Mouse (Mus musculus): ENCODE data around the gene Trim8. TPM values are rescaled to one million over a fixed set of nuclear protein-coding genes. Genes with fewer than 3 reads are reported as not detected.
A peak's percentile ranks its signal among the peaks of the same experiment; 100 is the strongest.

Trim8 gene
- polyA plus RNA-seq, 1 experiment = 87.2 TPM

DNA sequence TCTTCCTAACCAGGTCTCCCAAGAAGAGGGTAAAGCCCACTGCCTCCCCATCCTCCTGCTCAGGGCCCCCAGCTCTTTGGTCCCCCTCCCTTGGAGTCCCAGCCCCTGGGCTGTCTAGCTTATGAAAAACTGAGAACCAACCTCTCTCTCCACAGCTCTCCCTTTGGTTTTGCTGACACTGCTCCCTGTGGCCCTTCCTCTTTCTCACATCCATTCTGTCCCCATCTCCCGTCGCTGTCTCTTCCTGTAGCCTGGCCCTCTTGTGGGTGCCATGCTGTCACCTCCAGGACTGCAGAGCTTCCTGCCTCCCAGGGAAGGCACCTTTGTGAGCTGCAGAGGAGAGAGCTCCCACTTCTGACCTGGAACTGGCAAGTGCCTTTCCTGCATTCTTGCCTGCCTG is 14.8 kb upstream of the Trim8 start:
- DNase-seq = no peak
- 32% methylated on average over 2 of the region's 2 CpGs for WGBS
- H3K4me3 ChIP-seq (replicated peaks; ENCODE audit: extremely low read depth, low read depth, low read length) = no peak overlapping the region
- H3K4me1 ChIP-seq (ENCODE audit: control insufficient read depth, insufficient read depth, low read length) = peaks cover 49% of the 10 kb centered on the region
- no peak for TF ChIP-seq CTCF (IDR thresholded peaks at IDR 0.05; ENCODE audit: insufficient read depth, low read length)
- TF ChIP-seq POLR2A (IDR thresholded peaks at IDR 0.05; ENCODE audit: borderline replicate concordance, extremely low read depth, low read depth, low read length) = no peak

DNA sequence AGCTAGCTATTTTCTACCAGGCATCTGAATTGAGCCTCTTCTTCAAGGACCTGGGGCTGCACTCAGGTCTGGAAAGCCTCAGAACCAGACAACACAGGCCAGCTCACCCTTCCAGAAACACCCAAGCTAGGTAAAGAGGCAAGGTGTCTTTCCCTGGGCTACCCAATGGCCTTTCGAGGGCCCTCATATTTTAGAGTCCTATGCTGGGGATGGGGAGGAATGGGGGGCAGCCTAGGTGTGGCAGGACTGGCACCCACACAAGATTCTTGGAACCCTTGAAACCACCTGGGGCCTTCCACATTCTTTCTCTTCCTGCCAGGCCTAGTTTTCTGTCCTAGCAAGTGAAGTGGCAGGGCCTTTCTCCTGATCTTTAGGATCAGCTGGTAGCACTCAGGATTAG is 12.1 kb upstream of the Trim8 start:
- peaks cover 25% of the 10 kb centered on the region for H3K4me1 ChIP-seq (ENCODE audit: control insufficient read depth, insufficient read depth, low read length)
- 78% methylated on average over 1 of the region's 1 CpGs for WGBS

DNA sequence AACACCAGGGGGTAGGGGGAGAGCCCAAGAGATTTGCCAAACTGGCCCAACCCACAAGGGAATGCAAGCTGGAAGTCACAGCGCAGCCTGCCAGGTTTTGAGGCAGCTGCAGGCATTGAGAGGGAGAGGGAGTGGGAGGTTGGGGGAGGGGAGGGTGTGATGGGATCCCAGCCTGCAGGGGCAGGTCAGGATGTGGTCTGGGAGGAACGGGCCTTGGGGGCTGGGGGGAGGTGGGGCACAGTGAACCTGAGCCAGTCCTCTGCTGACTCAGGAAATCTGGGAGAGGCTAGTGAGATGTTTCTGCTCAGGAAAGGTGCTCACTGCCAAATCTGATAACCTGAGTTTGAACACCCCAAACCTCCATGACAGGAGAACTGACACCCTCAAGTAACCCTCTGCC is 10.9 kb upstream of the Trim8 start:
- WGBS = 2% methylated on average over 2 of the region's 2 CpGs
- TF ChIP-seq CTCF (IDR thresholded peaks at IDR 0.05; ENCODE audit: insufficient read depth, low read length) (no peak), POLR2A (IDR thresholded peaks at IDR 0.05; ENCODE audit: borderline replicate concordance, extremely low read depth, low read depth, low read length) (no peak)
- no peak overlapping the region for H3K4me3 ChIP-seq (replicated peaks; ENCODE audit: extremely low read depth, low read depth, low read length)
- H3K4me1 ChIP-seq (ENCODE audit: control insufficient read depth, insufficient read depth, low read length) = peaks cover 14% of the 10 kb centered on the region
- no peak for DNase-seq

More for the DNA sequence above, 12.1 kb upstream of the Trim8 start:
- DNase-seq = no peak
- TF ChIP-seq POLR2A (IDR thresholded peaks at IDR 0.05; ENCODE audit: borderline replicate concordance, extremely low read depth, low read depth, low read length) = no peak
- no peak for TF ChIP-seq CTCF (IDR thresholded peaks at IDR 0.05; ENCODE audit: insufficient read depth, low read length)
- no peak overlapping the region for H3K4me3 ChIP-seq (replicated peaks; ENCODE audit: extremely low read depth, low read depth, low read length)

DNA sequence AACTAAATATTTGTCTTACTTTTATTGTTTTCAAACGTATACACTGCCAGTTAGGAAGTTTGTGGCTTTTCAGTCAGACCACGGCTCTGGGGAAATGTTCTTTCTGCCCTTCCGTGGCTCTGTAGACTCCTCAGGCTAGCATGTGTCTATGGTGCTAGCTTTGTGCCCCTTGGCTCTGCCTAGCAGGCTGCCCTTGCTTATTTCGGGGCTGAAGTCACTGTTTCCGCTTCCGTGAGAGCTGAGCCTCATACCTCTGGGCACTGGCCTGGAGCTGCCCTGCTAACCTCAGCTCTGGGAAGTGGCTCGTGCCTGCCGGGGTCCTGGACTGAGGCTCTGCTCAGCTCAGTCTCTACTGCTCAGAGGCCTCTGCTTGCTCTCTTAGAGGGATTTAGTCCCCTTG is 6.4 kb upstream of the Trim8 start:
- Histone ChIP-seq H3K4me3 (replicated peaks; ENCODE audit: extremely low read depth, low read depth, low read length) (no peak overlapping the region), H3K4me1 (ENCODE audit: control insufficient read depth, insufficient read depth, low read length) (peaks cover 4% of the 10 kb centered on the region)
- no peak for TF ChIP-seq CTCF (IDR thresholded peaks at IDR 0.05; ENCODE audit: insufficient read depth, low read length)
- TF ChIP-seq POLR2A (IDR thresholded peaks at IDR 0.05; ENCODE audit: borderline replicate concordance, extremely low read depth, low read depth, low read length) = no peak
- 43% methylated on average over 8 of the region's 8 CpGs for whole genome bisulfite sequencing
- no peak for DNase-seq

DNA sequence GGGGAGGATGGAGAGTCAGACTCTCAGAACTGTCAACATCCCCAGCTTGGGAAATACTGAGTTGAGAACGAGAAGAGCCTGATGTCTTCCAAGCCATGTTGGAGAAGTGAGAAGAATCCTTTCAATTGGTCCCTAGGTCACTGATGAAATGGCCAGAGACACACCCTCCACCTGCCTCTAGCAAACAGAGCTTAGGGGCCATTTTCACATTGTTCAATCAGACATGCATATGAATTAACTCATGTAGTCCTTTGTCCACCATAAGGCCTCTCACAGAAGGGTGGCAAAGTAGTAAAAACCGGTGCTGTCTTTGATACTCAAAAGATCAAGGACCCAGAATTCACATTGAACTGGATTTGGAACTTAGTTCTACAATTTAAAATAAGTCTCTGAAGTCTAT is 4.3 kb upstream of the Trim8 start:
- Histone ChIP-seq H3K4me3 (replicated peaks; ENCODE audit: extremely low read depth, low read depth, low read length) (no peak overlapping the region), H3K4me1 (ENCODE audit: control insufficient read depth, insufficient read depth, low read length) (no peaks in the 10 kb centered on the region)
- TF ChIP-seq CTCF (IDR thresholded peaks at IDR 0.05; ENCODE audit: insufficient read depth, low read length) (no peak), POLR2A (IDR thresholded peaks at IDR 0.05; ENCODE audit: borderline replicate concordance, extremely low read depth, low read depth, low read length) (no peak)
- WGBS = 73% methylated on average over 2 of the region's 2 CpGs
- DNase-seq = no peak

DNA sequence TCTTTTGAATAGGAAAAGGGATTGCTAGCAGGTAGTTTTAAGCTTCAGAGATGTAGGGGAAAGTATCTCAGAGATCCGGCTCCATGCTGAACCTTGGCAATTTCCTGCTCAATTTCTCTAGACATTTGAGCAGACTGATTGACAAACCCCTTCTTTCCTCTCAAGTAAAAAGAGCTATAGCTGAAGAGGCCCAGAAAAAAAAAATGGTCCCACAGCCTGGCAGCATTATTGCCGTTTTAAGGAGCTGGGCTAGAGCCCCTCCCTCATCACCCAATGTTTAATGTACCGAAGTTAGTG is 2.0 kb upstream of the Trim8 start:
- WGBS = 2% methylated on average over 3 of the region's 3 CpGs
- Histone ChIP-seq H3K4me3 (replicated peaks; ENCODE audit: extremely low read depth, low read depth, low read length) (no peak overlapping the region), H3K4me1 (ENCODE audit: control insufficient read depth, insufficient read depth, low read length) (no peaks in the 10 kb centered on the region)
- DNase-seq = no peak
- peak; percentile 33; the same call in 1 of the 2 replicates for TF ChIP-seq POLR2A (IDR thresholded peaks at IDR 0.05; ENCODE audit: borderline replicate concordance, extremely low read depth, low read depth, low read length)
- TF ChIP-seq CTCF (IDR thresholded peaks at IDR 0.05; ENCODE audit: insufficient read depth, low read length) = no peak

DNA sequence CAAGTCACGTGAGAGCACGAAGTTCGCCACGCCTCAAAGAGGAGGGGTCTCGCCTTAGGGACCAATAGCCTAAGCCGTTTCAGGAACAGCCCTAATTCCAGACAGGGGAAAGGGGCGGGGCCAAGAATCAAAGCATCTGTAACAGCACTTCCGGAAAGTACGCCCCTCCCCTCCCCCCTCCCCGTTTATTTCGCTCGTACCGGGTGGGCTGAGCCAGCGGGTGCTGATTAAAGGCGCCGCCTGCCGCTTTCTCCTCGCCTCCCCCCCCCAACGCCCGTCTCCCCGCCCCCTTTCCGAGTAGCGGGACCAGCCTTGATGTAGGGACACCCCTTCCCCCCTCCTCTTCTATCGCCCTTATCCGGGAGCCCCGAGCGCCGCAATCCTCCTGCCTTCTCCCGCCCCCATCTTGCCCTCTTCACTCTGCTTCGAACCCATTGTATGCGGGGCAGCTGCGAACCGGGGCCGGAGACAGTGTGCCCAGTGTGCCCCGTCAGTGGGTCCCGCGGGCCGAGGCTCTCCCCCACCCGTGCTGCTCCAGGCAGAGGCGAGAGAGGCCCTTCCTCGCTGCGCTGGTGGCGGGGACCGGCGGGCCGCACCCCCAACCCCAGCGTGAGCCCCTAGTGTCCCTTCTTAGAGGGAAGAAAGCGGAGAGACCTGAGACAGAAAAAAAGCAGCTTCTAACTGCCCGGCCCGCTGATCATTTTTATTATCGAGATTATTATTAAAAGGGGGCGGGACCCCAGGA is 1.5 kb upstream of the Trim8 start:
- TF ChIP-seq POLR2A (IDR thresholded peaks at IDR 0.05; ENCODE audit: borderline replicate concordance, extremely low read depth, low read depth, low read length) (peak; percentile 65; the same call in 1 of the 2 replicates), CTCF (IDR thresholded peaks at IDR 0.05; ENCODE audit: insufficient read depth, low read length) (no peak)
- peak overlapping the region; percentile 78 for H3K4me3 ChIP-seq (replicated peaks; ENCODE audit: extremely low read depth, low read depth, low read length)
- H3K4me1 ChIP-seq (ENCODE audit: control insufficient read depth, insufficient read depth, low read length) = peaks cover 3% of the 10 kb centered on the region
- peak; percentile 93 for DNase-seq
- WGBS = under 1% methylated on average over 50 of the region's 52 CpGs

DNA sequence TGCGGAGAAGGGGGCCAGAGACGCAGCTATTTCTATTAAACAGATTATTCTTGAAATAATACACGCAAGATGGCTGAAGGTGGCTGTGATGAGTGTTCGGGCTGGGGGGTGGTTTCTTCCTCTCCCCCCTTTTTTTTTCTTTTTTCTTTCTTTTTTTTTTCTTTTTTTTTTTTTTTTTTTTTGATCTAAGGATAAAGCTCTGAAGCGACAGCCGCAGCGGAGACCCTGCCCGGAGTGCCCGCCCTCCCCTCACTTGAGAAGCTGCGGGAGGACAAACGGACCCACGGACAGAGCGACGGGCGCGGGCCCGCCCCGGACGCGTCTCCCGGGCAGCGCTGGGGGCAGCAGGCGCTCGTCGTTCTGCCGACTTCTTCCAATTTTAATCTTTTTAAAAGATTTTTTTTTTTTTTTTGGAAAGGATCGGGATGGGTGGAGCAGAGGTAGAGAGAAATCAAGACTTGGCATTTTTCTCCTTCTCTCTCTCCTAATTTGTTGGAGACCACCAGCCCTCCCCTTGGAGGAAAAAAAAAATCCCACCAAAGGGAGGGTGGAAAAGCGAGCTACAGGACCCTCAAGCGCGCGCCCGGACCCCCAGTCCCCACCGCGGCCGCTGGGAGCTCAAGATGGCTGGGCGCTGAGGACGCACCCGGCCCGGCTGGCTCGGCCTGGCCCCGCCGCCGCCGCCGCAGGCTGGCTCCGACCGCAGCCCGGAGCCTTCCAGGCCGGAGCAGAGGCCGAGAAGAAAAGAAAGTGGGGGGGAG is 741 bp upstream of the Trim8 start:
- WGBS = under 1% methylated on average over 43 of the region's 50 CpGs
- TF ChIP-seq CTCF (IDR thresholded peaks at IDR 0.05; ENCODE audit: insufficient read depth, low read length) (no peak), POLR2A (IDR thresholded peaks at IDR 0.05; ENCODE audit: borderline replicate concordance, extremely low read depth, low read depth, low read length) (peak; percentile 14; the same call in 1 of the 2 replicates)
- peak overlapping the region; percentile 78 for H3K4me3 ChIP-seq (replicated peaks; ENCODE audit: extremely low read depth, low read depth, low read length)
- peak; percentile 64 for DNase-seq
- H3K4me1 ChIP-seq (ENCODE audit: control insufficient read depth, insufficient read depth, low read length) = peaks cover 9% of the 10 kb centered on the region

DNA sequence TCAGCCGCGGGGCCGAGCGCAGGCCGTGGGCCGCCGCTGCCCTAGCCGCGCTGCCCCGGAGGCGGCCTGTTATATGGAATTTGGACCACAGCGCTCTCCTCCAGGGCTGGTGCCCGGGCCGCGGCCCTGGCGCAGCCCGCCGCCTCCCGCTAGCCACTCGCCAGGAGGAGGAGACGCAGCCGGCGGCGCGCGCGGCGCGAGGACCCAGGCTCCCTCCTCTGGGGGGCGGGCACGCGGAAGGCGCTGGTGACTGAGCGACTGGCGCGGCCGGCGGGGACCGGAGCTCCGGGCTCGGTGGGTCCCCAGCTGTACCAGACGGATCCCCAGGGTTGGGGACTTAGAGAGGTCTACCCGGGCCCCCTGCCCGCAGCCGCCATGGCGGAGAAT is 560 bp downstream of the Trim8 start:
- TF ChIP-seq POLR2A (IDR thresholded peaks at IDR 0.05; ENCODE audit: borderline replicate concordance, extremely low read depth, low read depth, low read length) (no peak), CTCF (IDR thresholded peaks at IDR 0.05; ENCODE audit: insufficient read depth, low read length) (no peak)
- peaks cover 18% of the 10 kb centered on the region for H3K4me1 ChIP-seq (ENCODE audit: control insufficient read depth, insufficient read depth, low read length)

More for the DNA sequence above, 560 bp downstream of the Trim8 start:
- 0% methylated on average over 46 of the region's 46 CpGs for WGBS
- peak; percentile 82 for DNase-seq
- H3K4me3 ChIP-seq (replicated peaks; ENCODE audit: extremely low read depth, low read depth, low read length) = peak overlapping the region; percentile 76
